Mouse (Mus musculus): ENCODE results near the gene Slc35d2. TPM values are rescaled to one million over a fixed set of nuclear protein-coding genes. Genes with fewer than 3 reads are reported as not detected.

Gene Slc35d2
- polyA plus RNA-seq, 1 experiment, result 2.5 TPM

DNA sequence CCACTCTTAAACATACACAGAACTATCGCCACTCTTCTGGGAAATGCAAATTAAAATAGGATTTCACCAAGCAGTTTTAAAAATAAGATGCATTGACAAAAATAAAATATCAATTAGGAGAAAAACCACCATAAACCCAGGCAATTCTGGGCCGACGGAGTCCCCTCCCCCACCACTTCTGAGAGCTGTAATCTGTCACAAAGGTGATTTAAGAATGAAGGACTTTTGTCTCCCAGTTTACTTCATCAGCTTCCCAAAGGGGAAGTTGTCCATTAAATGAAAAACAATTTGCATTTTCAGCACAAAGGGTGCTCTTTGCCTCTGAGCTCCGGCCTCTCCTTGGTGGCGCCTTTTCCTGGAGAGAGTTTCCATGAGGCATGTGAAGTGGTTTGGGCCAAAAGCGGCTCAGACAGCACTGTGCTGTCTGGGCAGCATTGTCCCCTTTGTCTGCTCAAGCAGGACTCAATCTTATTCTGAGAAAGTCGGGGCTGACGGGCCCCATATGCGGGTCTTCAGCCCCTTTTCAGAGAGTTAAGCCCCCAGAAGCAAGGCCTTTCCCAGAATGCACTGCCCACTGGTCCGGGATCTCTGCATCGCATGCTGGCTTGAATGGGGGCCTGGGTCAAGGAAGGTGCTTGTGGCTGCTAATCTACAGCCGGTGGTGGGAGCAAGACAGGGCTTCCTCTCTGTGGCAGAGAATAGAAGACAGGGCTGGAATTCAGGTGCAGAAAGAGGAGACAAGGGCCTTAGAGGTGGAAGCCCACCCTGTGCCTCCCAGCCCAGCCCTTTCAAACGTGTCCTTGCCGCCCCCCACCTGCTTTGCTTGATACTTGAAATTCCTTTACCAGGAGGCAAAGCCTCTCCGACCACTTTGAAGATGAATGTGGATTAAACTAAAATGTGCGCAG, 47.9 kb downstream of the Slc35d2 start:
- Histone ChIP-seq H3K79me2 (ENCODE audit: control insufficient read depth, insufficient read depth) (no peaks in the 10 kb centered on the region), H3ac (ENCODE audit: control insufficient read depth, insufficient read length) (no peak overlapping the region), H3K4me3 (no peak overlapping the region), H3K27me3 (ENCODE audit: control insufficient read depth, insufficient read depth, insufficient read length) (no peaks in the 10 kb centered on the region), H3K4me2 (ENCODE audit: low read depth) (no peak overlapping the region), H3K36me3 (ENCODE audit: control insufficient read depth, insufficient read depth) (no peaks in the 10 kb centered on the region)
- TF ChIP-seq CEBPB (IDR thresholded peaks at IDR 0.05; ENCODE audit: insufficient read depth, poor library complexity, severe bottlenecking) (no peak), SRF (IDR thresholded peaks at IDR 0.05; ENCODE audit: control insufficient read depth, insufficient read length, low read depth) (no peak), REST (IDR thresholded peaks at IDR 0.05; ENCODE audit: insufficient read depth, insufficient read length) (no peak), MAX (IDR thresholded peaks at IDR 0.05; ENCODE audit: low read depth) (no peak), USF1 (IDR thresholded peaks at IDR 0.05; ENCODE audit: low read depth) (no peak), POLR2A (IDR thresholded peaks at IDR 0.05; ENCODE audit: insufficient read length, low read depth) (no peak), MYOD1 (IDR thresholded peaks at IDR 0.05; ENCODE audit: control insufficient read depth in 1 of 3, insufficient read length in 2 of 3, low read depth in 2 of 3) (no peak), E2F4 (IDR thresholded peaks at IDR 0.05; ENCODE audit: insufficient read depth) (no peak), MYOG (IDR thresholded peaks at IDR 0.05; ENCODE audit: control insufficient read depth in 1 of 3, insufficient read depth in 1 of 3, insufficient read length in 2 of 3, low read depth in 2 of 3) (no peak), TCF12 (IDR thresholded peaks at IDR 0.05; ENCODE audit: insufficient read depth, poor library complexity, severe bottlenecking) (no peak), TCF3 (IDR thresholded peaks at IDR 0.05; ENCODE audit: insufficient read length, low read depth) (no peak)

DNA sequence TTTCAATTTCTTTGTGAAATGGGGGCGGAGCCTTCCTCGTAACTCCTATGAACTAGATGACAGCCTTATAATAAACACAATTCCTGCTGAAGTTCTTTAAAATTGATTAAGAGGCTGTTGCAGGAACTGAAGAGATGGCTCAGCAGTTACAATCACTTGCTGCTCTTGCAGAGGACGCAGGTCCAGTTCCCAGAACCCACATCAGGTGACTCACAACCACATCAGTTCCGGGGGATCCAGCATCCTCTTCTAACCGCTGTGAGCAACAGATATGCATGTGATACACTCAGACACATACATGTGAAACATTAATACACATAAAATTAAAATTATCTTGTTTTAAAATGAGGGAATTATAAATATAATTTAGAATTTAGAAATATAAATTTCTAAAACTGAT, 51.6 kb downstream of the Slc35d2 start:
- no peak overlapping the region for H3K4me3 ChIP-seq
- H3ac ChIP-seq (ENCODE audit: control insufficient read depth, insufficient read length), result no peak overlapping the region
- H3K79me2 ChIP-seq (ENCODE audit: control insufficient read depth, insufficient read depth), result no peaks in the 10 kb centered on the region
- TF ChIP-seq SRF (IDR thresholded peaks at IDR 0.05; ENCODE audit: control insufficient read depth, insufficient read length, low read depth) (no peak), TCF12 (IDR thresholded peaks at IDR 0.05; ENCODE audit: insufficient read depth, poor library complexity, severe bottlenecking) (no peak), USF1 (IDR thresholded peaks at IDR 0.05; ENCODE audit: low read depth) (no peak), REST (IDR thresholded peaks at IDR 0.05; ENCODE audit: insufficient read depth, insufficient read length) (no peak), CEBPB (IDR thresholded peaks at IDR 0.05; ENCODE audit: insufficient read depth, poor library complexity, severe bottlenecking) (no peak), MYOD1 (IDR thresholded peaks at IDR 0.05; ENCODE audit: control insufficient read depth in 1 of 3, insufficient read length in 2 of 3, low read depth in 2 of 3) (no peak), POLR2A (IDR thresholded peaks at IDR 0.05; ENCODE audit: insufficient read length, low read depth) (no peak), MAX (IDR thresholded peaks at IDR 0.05; ENCODE audit: low read depth) (no peak), POLR2AphosphoS2 (IDR thresholded peaks at IDR 0.05; ENCODE audit: insufficient read length, low read depth) (no peak), TCF3 (IDR thresholded peaks at IDR 0.05; ENCODE audit: insufficient read length, low read depth) (no peak), E2F4 (IDR thresholded peaks at IDR 0.05; ENCODE audit: insufficient read depth) (no peak), MYOG (IDR thresholded peaks at IDR 0.05; ENCODE audit: control insufficient read depth in 1 of 3, insufficient read depth in 1 of 3, insufficient read length in 2 of 3, low read depth in 2 of 3) (no peak)
- H3K36me3 ChIP-seq (ENCODE audit: control insufficient read depth, insufficient read depth), result no peaks in the 10 kb centered on the region
- H3K4me2 ChIP-seq (ENCODE audit: low read depth), result no peak overlapping the region
- no peaks in the 10 kb centered on the region for H3K27me3 ChIP-seq (ENCODE audit: control insufficient read depth, insufficient read depth, insufficient read length)

DNA sequence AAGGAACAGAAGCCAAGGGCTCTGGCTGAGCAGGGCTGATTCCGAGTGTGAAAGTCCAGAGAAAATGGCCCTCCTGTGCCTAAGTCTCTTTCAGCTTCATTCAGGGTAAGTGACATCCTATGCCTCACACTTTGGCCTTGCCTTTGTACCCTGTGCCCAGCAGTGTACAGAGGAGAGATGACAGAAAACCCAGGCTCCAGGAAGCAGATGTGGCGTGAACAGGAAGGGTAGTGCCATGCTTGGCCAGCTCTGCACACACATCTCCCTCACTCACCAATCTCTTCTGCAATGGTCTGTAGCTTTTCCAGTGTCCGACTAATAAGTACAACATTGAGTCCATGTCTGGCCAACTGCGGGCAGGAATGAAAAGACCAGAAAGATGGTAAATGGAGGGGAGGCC, 53.1 kb downstream of the Slc35d2 start:
- no peak for TF ChIP-seq SRF (IDR thresholded peaks at IDR 0.05; ENCODE audit: control insufficient read depth, insufficient read length, low read depth)
- TF ChIP-seq USF1 (IDR thresholded peaks at IDR 0.05; ENCODE audit: low read depth), result no peak
- no peak for TF ChIP-seq MYOG (IDR thresholded peaks at IDR 0.05; ENCODE audit: control insufficient read depth in 1 of 3, insufficient read depth in 1 of 3, insufficient read length in 2 of 3, low read depth in 2 of 3)
- no peak for TF ChIP-seq TCF12 (IDR thresholded peaks at IDR 0.05; ENCODE audit: insufficient read depth, poor library complexity, severe bottlenecking)
- no peak for TF ChIP-seq TCF3 (IDR thresholded peaks at IDR 0.05; ENCODE audit: insufficient read length, low read depth)
- no peak for TF ChIP-seq MYOD1 (IDR thresholded peaks at IDR 0.05; ENCODE audit: control insufficient read depth in 1 of 3, insufficient read length in 2 of 3, low read depth in 2 of 3)
- TF ChIP-seq CEBPB (IDR thresholded peaks at IDR 0.05; ENCODE audit: insufficient read depth, poor library complexity, severe bottlenecking), result no peak
- no peak for TF ChIP-seq REST (IDR thresholded peaks at IDR 0.05; ENCODE audit: insufficient read depth, insufficient read length)
- no peak for TF ChIP-seq POLR2AphosphoS2 (IDR thresholded peaks at IDR 0.05; ENCODE audit: insufficient read length, low read depth)
- no peak for TF ChIP-seq POLR2A (IDR thresholded peaks at IDR 0.05; ENCODE audit: insufficient read length, low read depth)
- no peak for TF ChIP-seq MAX (IDR thresholded peaks at IDR 0.05; ENCODE audit: low read depth)
- TF ChIP-seq E2F4 (IDR thresholded peaks at IDR 0.05; ENCODE audit: insufficient read depth), result no peak
- Histone ChIP-seq H3K4me3 (no peak overlapping the region), H3K4me2 (ENCODE audit: low read depth) (no peak overlapping the region), H3ac (ENCODE audit: control insufficient read depth, insufficient read length) (no peak overlapping the region), H3K27me3 (ENCODE audit: control insufficient read depth, insufficient read depth, insufficient read length) (no peaks in the 10 kb centered on the region), H3K79me2 (ENCODE audit: control insufficient read depth, insufficient read depth) (no peaks in the 10 kb centered on the region), H3K36me3 (ENCODE audit: control insufficient read depth, insufficient read depth) (no peaks in the 10 kb centered on the region)

DNA sequence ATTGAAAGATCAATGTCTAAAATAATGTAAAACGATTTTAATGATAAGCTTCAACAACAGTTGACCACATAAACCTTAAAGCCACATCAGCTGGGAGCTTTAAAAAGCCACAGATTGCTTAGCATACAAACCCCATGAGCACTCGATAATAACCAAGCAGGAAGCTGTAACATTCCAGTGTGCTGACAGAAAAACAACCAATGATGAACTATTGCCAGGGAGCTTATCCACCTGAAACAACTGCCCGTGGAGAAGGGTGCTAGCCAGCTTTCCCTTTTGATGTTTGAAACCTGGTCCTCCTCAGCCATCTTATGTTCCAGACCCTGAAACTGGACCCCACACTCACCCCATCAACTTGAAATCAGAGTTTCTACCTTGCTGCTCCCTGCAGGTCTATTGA, 62.5 kb downstream of the Slc35d2 start:
- H3K79me2 ChIP-seq (ENCODE audit: control insufficient read depth, insufficient read depth), result no peaks in the 10 kb centered on the region
- H3K4me3 ChIP-seq, result no peak overlapping the region
- TF ChIP-seq MYOD1 (IDR thresholded peaks at IDR 0.05; ENCODE audit: control insufficient read depth in 1 of 3, insufficient read length in 2 of 3, low read depth in 2 of 3) (no peak), TCF12 (IDR thresholded peaks at IDR 0.05; ENCODE audit: insufficient read depth, poor library complexity, severe bottlenecking) (no peak)
- no peak overlapping the region for H3ac ChIP-seq (ENCODE audit: control insufficient read depth, insufficient read length)
- H3K4me2 ChIP-seq (ENCODE audit: low read depth), result no peak overlapping the region
- no peaks in the 10 kb centered on the region for H3K27me3 ChIP-seq (ENCODE audit: control insufficient read depth, insufficient read depth, insufficient read length)
- no peaks in the 10 kb centered on the region for H3K36me3 ChIP-seq (ENCODE audit: control insufficient read depth, insufficient read depth)

All from myocyte (in vitro differentiated cells).